Mouse (Mus musculus) gastrocnemius, adult 2 months (tissue): ENCODE measurements at regions not wholly inside any gene's neighbourhood (a gene's known extent, or its start where the extent isn't known, plus 50 kb on each side); places are given as distances from the start of the nearest gene placed in this dataset.
A peak's percentile ranks its signal among the peaks of the same experiment; 100 is the strongest.

ENCODE experiments used
- DNase-seq: peaks from one replicate; pipeline ENCODE4 v3.0.0; 2022
- H3K27ac ChIP-seq: fragments of 200-600 bp; 2 replicates; pipeline ENCODE4 v1.8.1; 2022; ENCODE audit warnings: mild to moderate bottlenecking
- H3K4me3 ChIP-seq: fragments of 200-600 bp; 2 replicates; pipeline ENCODE4 v1.8.1; 2022; ENCODE audit warnings: mild to moderate bottlenecking, moderate library complexity
- CTCF ChIP-seq: fragments of 200-600 bp; IDR thresholded peaks from 2 replicates; pipeline ENCODE4 v1.8.1; 2022; ENCODE audit warnings: antibody characterized with exemption, mild to moderate bottlenecking, moderate library complexity
- intact Hi-C: fragments of 180-260 bp; cut with DNase I; formaldehyde crosslinking; loops from one replicate; pipeline ENCODE4 v1.15.1; 2025

GRCm38 (mm10) chr5:9954652-9955051 lies 229.7 kb upstream of the Grm3 start:
- Histone ChIP-seq H3K27ac (no peak overlapping the region), H3K4me3 (no peak overlapping the region)
- no peak for DNase-seq
- peak; percentile 9; the same call in 1 of the 2 replicates for TF ChIP-seq CTCF
- intact Hi-C loops = no loop called here

- Histone ChIP-seq H3K4me3 (no peak overlapping the region), H3K27ac (no peak overlapping the region)
- DNase-seq = no peak
- no peak for TF ChIP-seq CTCF
- intact Hi-C loops = no loop called here
Observed at GRCm38 (mm10) chr5:9938746-9939145, 213.8 kb upstream of the Grm3 start.

DNA sequence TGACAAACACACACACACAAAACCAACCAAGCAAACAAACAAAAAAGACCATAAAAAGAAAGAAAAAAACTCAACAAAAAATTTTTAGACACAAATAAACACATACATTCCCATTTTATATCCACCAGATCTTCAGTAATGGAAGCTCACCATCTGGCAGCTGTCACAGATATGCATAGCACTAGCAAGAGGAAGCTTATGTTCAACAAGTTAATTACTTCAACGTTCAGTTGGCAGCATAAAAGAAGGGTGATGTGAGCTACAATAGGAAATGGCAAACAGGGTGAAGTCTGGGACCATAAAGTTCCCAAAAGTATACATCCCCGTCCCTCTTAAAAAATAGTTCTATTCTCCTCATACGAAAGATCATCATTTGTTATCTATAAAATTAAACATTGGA lies 188.0 kb upstream of the Grm3 start:
- Histone ChIP-seq H3K4me3 (no peak overlapping the region), H3K27ac (no peak overlapping the region)
- DNase-seq = no peak
- TF ChIP-seq CTCF = no peak
- intact Hi-C loops = no loop called here

- intact Hi-C loops = no loop called here
- no peak for DNase-seq
- Histone ChIP-seq H3K27ac (no peak overlapping the region), H3K4me3 (no peak overlapping the region)
- TF ChIP-seq CTCF = no peak
Observed at GRCm38 (mm10) chr5:9911783-9912182, 186.8 kb upstream of the Grm3 start.

DNA sequence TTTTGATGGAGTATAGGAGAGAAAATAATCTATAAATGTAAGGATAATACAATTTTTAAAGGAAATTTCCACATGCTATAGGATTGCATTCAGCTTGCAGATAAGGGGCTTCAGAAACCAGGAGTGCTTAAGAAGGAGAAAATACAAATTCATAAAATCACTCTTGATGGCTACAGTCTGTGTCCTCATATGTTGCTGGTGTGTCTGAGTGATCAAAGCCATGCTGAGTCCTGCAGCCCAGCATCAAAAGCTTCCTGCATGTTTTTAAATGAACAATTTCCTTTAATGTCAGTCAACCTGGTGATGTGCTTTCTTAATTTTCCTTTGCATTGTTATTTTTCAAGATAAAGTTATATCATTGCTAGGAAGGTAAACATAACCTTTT lies 186.1 kb upstream of the Grm3 start:
- no peak for DNase-seq
- no peak for TF ChIP-seq CTCF
- H3K4me3 ChIP-seq = no peak overlapping the region
- intact Hi-C loops = no loop called here
- H3K27ac ChIP-seq = no peak overlapping the region

DNA sequence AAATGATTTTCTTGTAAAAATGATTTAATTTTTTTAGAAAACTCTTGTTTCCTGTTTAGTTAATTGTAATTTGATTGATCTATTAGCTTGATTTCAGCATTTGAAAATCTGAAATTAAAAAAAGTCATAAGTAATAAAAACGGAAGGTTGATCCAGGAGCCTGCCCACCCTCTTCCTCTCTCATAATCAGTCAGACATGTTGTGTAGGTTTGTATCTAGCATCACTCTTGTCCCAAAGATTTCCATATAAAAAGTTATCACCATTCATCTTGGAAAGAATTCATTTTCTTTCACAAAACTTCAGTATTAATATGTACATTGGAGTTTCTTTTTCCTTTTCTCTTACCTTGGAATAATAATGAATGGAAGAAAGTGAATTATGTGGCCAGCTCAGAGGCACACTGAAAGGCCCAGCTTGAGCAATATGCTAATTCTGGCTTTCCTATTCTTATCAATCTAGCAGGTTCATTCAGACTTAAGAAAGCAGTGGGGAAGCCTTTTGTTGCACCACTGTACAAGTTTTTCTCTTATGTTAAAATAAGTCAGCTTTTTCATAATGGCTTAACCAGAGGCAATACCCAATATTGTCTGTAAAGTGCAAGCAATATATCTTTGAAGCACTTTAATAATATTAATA lies 185.6 kb upstream of the Grm3 start:
- intact Hi-C loops = no loop called here
- Histone ChIP-seq H3K27ac (no peak overlapping the region), H3K4me3 (no peak overlapping the region)
- no peak for TF ChIP-seq CTCF
- DNase-seq = no peak

DNA sequence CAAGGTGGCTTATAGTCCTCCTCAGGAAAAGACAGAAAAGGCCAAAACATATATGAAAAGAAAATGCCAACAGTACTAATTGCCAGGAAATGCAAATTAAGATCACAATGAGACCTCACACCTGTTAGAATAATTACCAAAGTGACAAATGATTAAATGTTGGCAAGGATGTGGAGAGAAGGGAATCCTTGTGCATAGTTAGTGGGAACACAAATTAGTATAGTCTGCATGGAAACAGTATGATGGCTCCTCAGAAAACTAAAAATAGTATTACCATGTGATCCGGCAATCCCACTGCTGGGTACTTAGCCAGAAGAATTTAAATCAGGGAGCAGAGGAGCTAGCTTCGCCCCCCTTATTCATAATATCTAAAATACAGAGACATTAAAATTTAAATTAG lies 170.3 kb upstream of the Grm3 start:
- intact Hi-C loops = no loop called here
- Histone ChIP-seq H3K4me3 (no peak overlapping the region), H3K27ac (no peak overlapping the region)
- DNase-seq = no peak
- no peak for TF ChIP-seq CTCF

GRCm38 (mm10) chr5:9878063-9878462 lies 153.1 kb upstream of the Grm3 start:
- DNase-seq = no peak
- no peak for TF ChIP-seq CTCF
- H3K4me3 ChIP-seq = no peak overlapping the region
- intact Hi-C loops = no loop called here
- H3K27ac ChIP-seq = no peak overlapping the region

DNA sequence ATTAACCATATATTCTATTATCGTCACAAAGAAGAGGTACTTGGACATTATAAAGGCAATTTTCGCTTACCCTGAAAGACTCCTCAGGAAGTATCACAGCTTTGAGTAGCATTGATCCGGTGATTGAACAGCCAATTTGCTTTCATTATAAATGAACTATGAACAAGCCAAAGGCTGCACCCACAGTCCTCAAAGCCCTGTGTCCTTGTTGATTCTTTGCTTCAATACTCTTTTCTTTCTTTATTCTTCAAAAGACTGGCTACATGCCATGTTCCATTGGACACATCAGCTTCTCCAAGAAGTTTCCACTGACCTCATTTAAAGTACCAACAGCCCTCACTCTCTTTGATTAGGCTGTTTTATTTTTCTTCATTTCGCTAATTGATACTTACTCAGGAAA lies 144.1 kb upstream of the Grm3 start:
- TF ChIP-seq CTCF = no peak
- H3K27ac ChIP-seq = no peak overlapping the region
- no peak for DNase-seq
- intact Hi-C loops = no loop called here
- H3K4me3 ChIP-seq = no peak overlapping the region

GRCm38 (mm10) chr5:9829750-9830149 lies 104.8 kb upstream of the Grm3 start:
- no peak for TF ChIP-seq CTCF
- Histone ChIP-seq H3K27ac (no peak overlapping the region), H3K4me3 (no peak overlapping the region)
- no peak for DNase-seq
- intact Hi-C loops = no loop called here

GRCm38 (mm10) chr5:9801707-9802106 lies 76.7 kb upstream of the Grm3 start:
- H3K4me3 ChIP-seq = no peak overlapping the region
- no peak overlapping the region for H3K27ac ChIP-seq
- intact Hi-C loops = no loop called here
- no peak for DNase-seq
- TF ChIP-seq CTCF = no peak

GRCm38 (mm10) chr5:9781107-9781506 lies 56.1 kb upstream of the Grm3 start:
- no peak for TF ChIP-seq CTCF
- H3K4me3 ChIP-seq = no peak overlapping the region
- no peak for DNase-seq
- H3K27ac ChIP-seq = no peak overlapping the region
- intact Hi-C loops = no loop called here
